11 mouse cellular contexts compared by ENCODE assay signal in genomic region chr10:128587120-128587519, GRCm38 (mm10). TPM values are rescaled to one million over a fixed set of nuclear protein-coding genes. Genes with fewer than 3 reads are reported as not detected.
DNase-seq lines count a peak whose midpoint lies in the region; ATAC-seq and TF ChIP-seq lines count a peak whose summit lies in the region.
"Had no signal": no experiment of that assay in that cellular context is flagged by ENCODE, and none has a peak within 500 bp of the region (broad histone marks: within the 10 kb centered on the region; RNA-seq: fewer than 3 reads in every experiment).

No protein-coding gene starts in this region.

- intact Hi-C loops in left cerebral cortex, adult 2 months (cut with DNase I), result no loop called here

- TF ChIP-seq CTCF in left cerebral cortex, adult 2 months (IDR thresholded peaks at IDR 0.05), result no peak
- TF ChIP-seq CTCF in intestine, postnatal 0 days (IDR thresholded peaks at IDR 0.05; ENCODE audit: low read depth), result no peak
- no peak for TF ChIP-seq CTCF in stomach, postnatal 0 days (IDR thresholded peaks at IDR 0.05; ENCODE audit: low read depth)

- no peak for ATAC-seq in embryonic facial prominence, embryonic 13.5 days (ENCODE audit: insufficient number of reproducible peaks, insufficient read depth, low FRiP score, low TSS enrichment, low read depth)
- peak; percentile 7; the same call in 1 of the 2 replicates for ATAC-seq in intestine, postnatal 0 days
- no peak for ATAC-seq in stomach, postnatal 0 days (ENCODE audit: low FRiP score, low TSS enrichment)
- ATAC-seq: forebrain, embryonic 14.5 days had no signal

- H3K4me3 ChIP-seq in left cerebral cortex, adult 2 months, result no peak overlapping the region; the same call in 1 of the 2 replicates
- H3K4me3 ChIP-seq in embryonic facial prominence, embryonic 13.5 days, result peak overlapping the region; percentile 64; the same call in 1 of the 2 replicates
- H3K4me3 ChIP-seq in intestine, postnatal 0 days (ENCODE audit: low read depth, low read length), result peak overlapping the region; percentile 30
- peak overlapping the region; percentile 70; the same call in 1 of the 2 replicates for H3K4me3 ChIP-seq in stomach, postnatal 0 days (ENCODE audit: low read depth, low read length)
- H3K4me3 ChIP-seq: heart, embryonic 15.5 days had no signal

- H3K9me3 ChIP-seq in embryonic facial prominence, embryonic 13.5 days, result no peaks in the 10 kb centered on the region
- no peaks in the 10 kb centered on the region for H3K9me3 ChIP-seq in intestine, postnatal 0 days (ENCODE audit: control insufficient read depth)
- no peaks in the 10 kb centered on the region for H3K9me3 ChIP-seq in stomach, postnatal 0 days (ENCODE audit: control insufficient read depth, low read length)
- H3K9me3 ChIP-seq: heart, embryonic 15.5 days had no signal

- peaks cover 25% of the 10 kb centered on the region for H3K4me1 ChIP-seq in embryonic facial prominence, embryonic 13.5 days
- H3K4me1 ChIP-seq in intestine, postnatal 0 days (replicated peaks; ENCODE audit: control insufficient read depth, insufficient read depth, low read length), result no peaks in the 10 kb centered on the region
- 0 out of 2 replicates have a peak, but pooled peaks cover 7% of the 10 kb centered on the region for H3K4me1 ChIP-seq in stomach, postnatal 0 days (replicated peaks; ENCODE audit: control insufficient read depth, insufficient read depth)

- TF ChIP-seq EP300 in stomach, postnatal 0 days (optimal IDR thresholded peaks at IDR 0.05), result no peak

- peaks cover 51% of the 10 kb centered on the region for H3K27me3 ChIP-seq in embryonic facial prominence, embryonic 13.5 days
- peaks cover 4% of the 10 kb centered on the region; the same call in 1 of the 2 replicates for H3K27me3 ChIP-seq in intestine, postnatal 0 days (replicated peaks; ENCODE audit: control insufficient read depth, insufficient read depth, low read length)
- H3K27me3 ChIP-seq in stomach, postnatal 0 days (ENCODE audit: control insufficient read depth, insufficient read depth, low read length), result no peaks in the 10 kb centered on the region

- H3K36me3 ChIP-seq in embryonic facial prominence, embryonic 13.5 days, result no peaks in the 10 kb centered on the region
- H3K36me3 ChIP-seq in intestine, postnatal 0 days (ENCODE audit: control insufficient read depth, insufficient read depth), result peaks cover 14% of the 10 kb centered on the region
- H3K36me3 ChIP-seq in stomach, postnatal 0 days (ENCODE audit: control insufficient read depth, insufficient read depth, low read length), result peaks cover 2% of the 10 kb centered on the region; the same call in 1 of the 2 replicates
- H3K36me3 ChIP-seq: heart, embryonic 15.5 days had no signal

- H3K27ac ChIP-seq in left cerebral cortex, adult 2 months, result peak overlapping the region; percentile 47; the same call in 1 of the 2 replicates
- H3K27ac ChIP-seq in embryonic facial prominence, embryonic 13.5 days, result peak overlapping the region; percentile 75
- peak overlapping the region; percentile 98 for H3K27ac ChIP-seq in intestine, postnatal 0 days (ENCODE audit: low read depth, low read length)
- peak overlapping the region; percentile 98 for H3K27ac ChIP-seq in stomach, postnatal 0 days (replicated peaks)
- H3K27ac ChIP-seq: heart, embryonic 15.5 days had no signal

- 0 out of 2 replicates have a peak overlapping the region, but pooled peaks have one; percentile 46 for H3K9ac ChIP-seq in embryonic facial prominence, embryonic 13.5 days
- peak overlapping the region; percentile 37 for H3K9ac ChIP-seq in intestine, postnatal 0 days (ENCODE audit: low read depth, low read length)
- H3K9ac ChIP-seq in stomach, postnatal 0 days (ENCODE audit: low read length), result peak overlapping the region; percentile 24
- H3K9ac ChIP-seq: heart, embryonic 15.5 days had no signal

- no peak for DNase-seq in left cerebral cortex, adult 2 months (ENCODE audit: extremely low spot score in 1 of 2, low spot score in 2 of 2)
- DNase-seq in left cerebral cortex, adult 8-10 months (ENCODE audit: low spot score in 2 of 2), result no peak
- DNase-seq in stomach, postnatal 0 days (ENCODE audit: low spot score), result no peak
- no peak for DNase-seq in cerebellum, adult 11 months
- no peak for DNase-seq in left cerebral cortex, adult 11 months (ENCODE audit: low spot score)
- DNase-seq in gastrocnemius, postnatal 25 days, result no peak
- DNase-seq: cerebellum, postnatal 36 days had no signal

- peak overlapping the region; percentile 99 for H3K4me2 ChIP-seq in embryonic facial prominence, embryonic 13.5 days
- peak overlapping the region; percentile 95 for H3K4me2 ChIP-seq in intestine, postnatal 0 days (replicated peaks; ENCODE audit: low read depth)
- peak overlapping the region; percentile 98 for H3K4me2 ChIP-seq in stomach, postnatal 0 days (replicated peaks; ENCODE audit: low read depth)
- H3K4me2 ChIP-seq: heart, embryonic 15.5 days had no signal

- 30% methylated on average over 4 of the region's 4 CpGs for WGBS in embryonic facial prominence, embryonic 13.5 days
- 32% methylated on average over 4 of the region's 4 CpGs for WGBS in intestine, postnatal 0 days
- 36% methylated on average over 4 of the region's 4 CpGs for WGBS in stomach, postnatal 0 days

RNA-seq across cellular contexts. Expression of gene Erbb3, which starts 2.3 kb away (rescaled TPM):
- total RNA-seq in left cerebral cortex, adult 2 months (2021), result 1 to 10 TPM; 5.0 to 5.4 TPM
- 1 to 10 TPM; 7.8 to 8.3 (median 8.2) TPM for total RNA-seq in left cerebral cortex, adult 8-10 months (2022)
- 14.8 and 16.1 TPM in 2 replicates for polyA plus RNA-seq in embryonic facial prominence, embryonic 13.5 days (2015; fragmentation: Nextera tagmentation; extraction: Ambion mirVana)
- 22.3 and 23.8 TPM in 2 replicates for polyA plus RNA-seq in intestine, postnatal 0 days (2015; fragmentation: Nextera tagmentation; extraction: Ambion mirVana)
- polyA plus RNA-seq in stomach, postnatal 0 days (2015; fragmentation: Nextera tagmentation; extraction: Ambion mirVana), result 18.6 and 18.9 TPM in 2 replicates
- total RNA-seq in gastrocnemius, postnatal 25 days (2021), result 1 to 10 TPM; 3.3 to 4.3 TPM

RNA-seq across cellular contexts. Expression of gene Pa2g4, which starts 21.3 kb away (rescaled TPM):
- total RNA-seq in left cerebral cortex, adult 2 months (2021), result 10 to 100 TPM; 51.7 to 58.0 TPM
- 10 to 100 TPM; 57.5 to 60.9 (median 59.4) TPM for total RNA-seq in left cerebral cortex, adult 8-10 months (2022)
- polyA plus RNA-seq in embryonic facial prominence, embryonic 13.5 days (2015; fragmentation: Nextera tagmentation; extraction: Ambion mirVana), result 188 and 206 TPM in 2 replicates
- 65.3 and 66.8 TPM in 2 replicates for polyA plus RNA-seq in intestine, postnatal 0 days (2015; fragmentation: Nextera tagmentation; extraction: Ambion mirVana)
- 131 and 135 TPM in 2 replicates for polyA plus RNA-seq in stomach, postnatal 0 days (2015; fragmentation: Nextera tagmentation; extraction: Ambion mirVana)
- total RNA-seq in gastrocnemius, postnatal 25 days (2021), result 10 to 100 TPM; 36.3 to 36.7 TPM

RNA-seq across cellular contexts. Expression of gene Rpl41, which starts 38.0 kb away (rescaled TPM):
- 1,000 to 10,000 TPM; 1,506 to 1,537 TPM for total RNA-seq in left cerebral cortex, adult 2 months (2021)
- total RNA-seq in left cerebral cortex, adult 8-10 months (2022), result 1,000 to 10,000 TPM; 1,345 to 1,743 (median 1,563) TPM
- 4,323 and 4,329 TPM in 2 replicates for polyA plus RNA-seq in embryonic facial prominence, embryonic 13.5 days (2015; fragmentation: Nextera tagmentation; extraction: Ambion mirVana)
- 2,426 and 2,428 TPM in 2 replicates for polyA plus RNA-seq in intestine, postnatal 0 days (2015; fragmentation: Nextera tagmentation; extraction: Ambion mirVana)
- polyA plus RNA-seq in stomach, postnatal 0 days (2015; fragmentation: Nextera tagmentation; extraction: Ambion mirVana), result 3,550 and 3,693 TPM in 2 replicates
- total RNA-seq in gastrocnemius, postnatal 25 days (2021), result 1,000 to 10,000 TPM in 1 of 2 experiments, 100 to 1,000 TPM in 1; 972 to 1,021 TPM

RNA-seq across cellular contexts. Expression of gene Rps26, which starts 39.4 kb away (rescaled TPM):
- 100 to 1,000 TPM; 211 to 235 TPM for total RNA-seq in left cerebral cortex, adult 2 months (2021)
- 100 to 1,000 TPM; 129 to 288 (median 207) TPM for total RNA-seq in left cerebral cortex, adult 8-10 months (2022)
- polyA plus RNA-seq in embryonic facial prominence, embryonic 13.5 days (2015; fragmentation: Nextera tagmentation; extraction: Ambion mirVana), result 893 and 949 TPM in 2 replicates
- polyA plus RNA-seq in intestine, postnatal 0 days (2015; fragmentation: Nextera tagmentation; extraction: Ambion mirVana), result 519 and 548 TPM in 2 replicates
- 781 and 811 TPM in 2 replicates for polyA plus RNA-seq in stomach, postnatal 0 days (2015; fragmentation: Nextera tagmentation; extraction: Ambion mirVana)
- 100 to 1,000 TPM; 286 to 348 TPM for total RNA-seq in gastrocnemius, postnatal 25 days (2021)

RNA-seq across cellular contexts. Expression of gene Zc3h10, which starts 39.5 kb away (rescaled TPM):
- 10 to 100 TPM; 12.4 to 15.7 TPM for total RNA-seq in left cerebral cortex, adult 2 months (2021)
- 10 to 100 TPM; 11.7 to 16.1 (median 14.8) TPM for total RNA-seq in left cerebral cortex, adult 8-10 months (2022)
- 13.5 and 15.5 TPM in 2 replicates for polyA plus RNA-seq in embryonic facial prominence, embryonic 13.5 days (2015; fragmentation: Nextera tagmentation; extraction: Ambion mirVana)
- polyA plus RNA-seq in intestine, postnatal 0 days (2015; fragmentation: Nextera tagmentation; extraction: Ambion mirVana), result 10.0 and 10.4 TPM in 2 replicates
- 7.8 and 8.5 TPM in 2 replicates for polyA plus RNA-seq in stomach, postnatal 0 days (2015; fragmentation: Nextera tagmentation; extraction: Ambion mirVana)
- 1 to 10 TPM; 4.9 to 5.1 TPM for total RNA-seq in gastrocnemius, postnatal 25 days (2021)

Comparison
In these comparisons a context has a peak if more than half of its experiments do, and no peak if none do; other contexts are left out.
1. H3K27ac ChIP-seq: peak in every context shown above with its lines; median percentile 98 in intestine, postnatal 0 days; 98 in stomach, postnatal 0 days; 75 in embryonic facial prominence, embryonic 13.5 days; 47 in left cerebral cortex, adult 2 months.